Mouse (Mus musculus) megakaryocyte-erythroid progenitor cell, adult 5-6 weeks (primary cell): ENCODE results near the gene Cul7. TPM values are rescaled to one million over a fixed set of nuclear protein-coding genes. Genes with fewer than 3 reads are reported as not detected.

ENCODE experiments used
- ATAC-seq: replicated peaks from 2 replicates; pipeline ENCODE4 v1.8.0; 2016; ENCODE audit warnings: mild to moderate bottlenecking, inconsistent platforms; ENCODE audit not compliant: severe bottlenecking, poor library complexity, low FRiP score, low TSS enrichment
- total RNA-seq, 2 experiments: library from RNA; stranded (forward) in 1 of 2; stranded (reverse) in 1 of 2; fragments of 200-1000, 215-1000 nt in 1 of 2; fragments of >200 nt in 1 of 2; fragmentation: Nextera tagmentation in 1 of 2; gene quantifications; 2 replicates each; pipeline ENCODE4 v1.2.3; 2014 to 2017

The Cul7 gene
- total RNA-seq, 2 experiments from 2014 or later = 6.6 to 12.6 TPM

GRCm38 (mm10) chr17:46661981-46662380 is 11.8 kb downstream of the Cul7 start:
- no peak for ATAC-seq

- ATAC-seq = no peak
Observed at GRCm38 (mm10) chr17:46662730-46663129, 12.6 kb downstream of the Cul7 start.

GRCm38 (mm10) chr17:46667712-46668111 is 17.6 kb downstream of the Cul7 start:
- ATAC-seq = no peak

- no peak for ATAC-seq
Observed at GRCm38 (mm10) chr17:46669911-46670310, 19.8 kb downstream of the Cul7 start.

GRCm38 (mm10) chr17:46673850-46674529 is 23.9 kb downstream of the Cul7 start, which contains the start of gene Rrp36:
TSS of gene Rrp36 (minus strand) at chr17:46674352.
- ATAC-seq = peak; percentile 98

- ATAC-seq = peak; percentile 11; the same call in 1 of the 2 replicates
Observed at GRCm38 (mm10) chr17:46674530-46675283, 24.6 kb downstream of the Cul7 start.

GRCm38 (mm10) chr17:46678416-46678815 is 28.3 kb downstream of the Cul7 start, which contains the start of gene Mea1:
TSS of gene Mea1 (plus strand) at chr17:46678793.
- no peak for ATAC-seq

GRCm38 (mm10) chr17:46678911-46679310 is 28.8 kb downstream of the Cul7 start:
- ATAC-seq = no peak

GRCm38 (mm10) chr17:46679843-46680759 is 30.0 kb downstream of the Cul7 start:
- ATAC-seq = no peak

- peak; percentile 95 for ATAC-seq
Observed at GRCm38 (mm10) chr17:46680760-46681373, 30.7 kb downstream of the Cul7 start, which contains the start of gene Klhdc3. TSS of gene Klhdc3 (minus strand) at chr17:46680914.

- no peak for ATAC-seq
Observed at GRCm38 (mm10) chr17:46681466-46682118, 31.5 kb downstream of the Cul7 start.

GRCm38 (mm10) chr17:46682654-46683389 is 32.7 kb downstream of the Cul7 start:
- no peak for ATAC-seq

GRCm38 (mm10) chr17:46685913-46686312 is 35.8 kb downstream of the Cul7 start:
- ATAC-seq = no peak

GRCm38 (mm10) chr17:46690665-46691064 is 40.5 kb downstream of the Cul7 start:
- peak; percentile 92 for ATAC-seq

GRCm38 (mm10) chr17:46691390-46691789 is 41.3 kb downstream of the Cul7 start:
- ATAC-seq = no peak

- ATAC-seq = no peak
Observed at GRCm38 (mm10) chr17:46694517-46695063, 44.5 kb downstream of the Cul7 start.

- ATAC-seq = no peak
Observed at GRCm38 (mm10) chr17:46698515-46698914, 48.4 kb downstream of the Cul7 start.

- ATAC-seq = no peak
Observed at GRCm38 (mm10) chr17:46699245-46699644, 49.1 kb downstream of the Cul7 start.
